Mouse (Mus musculus): Measurements from ENCODE around the gene Paics. TPM values are rescaled to one million over a fixed set of nuclear protein-coding genes. Genes with fewer than 3 reads are reported as not detected.

The Paics gene
- polyA plus RNA-seq, 1 experiment from 2014 or later, result 208 TPM

DNA sequence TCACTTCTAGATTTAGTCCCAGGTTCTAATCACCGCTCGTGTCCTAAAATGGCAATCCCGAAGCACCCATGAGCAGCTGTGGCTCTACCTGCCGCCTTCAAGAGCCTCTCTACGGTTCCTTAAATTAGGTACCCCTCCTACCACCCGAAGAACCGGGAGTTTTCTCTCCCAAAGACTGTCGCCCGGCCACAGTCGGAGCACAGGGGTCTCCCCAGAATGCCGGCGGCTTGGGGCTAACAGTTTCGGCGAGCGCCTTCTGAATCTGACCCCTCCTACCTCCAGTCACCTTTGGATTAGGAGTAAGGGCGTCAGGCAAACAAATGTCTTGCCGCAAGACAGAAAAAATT, 23.1 kb downstream of the Paics start:
- H3K4me2 ChIP-seq, result peak overlapping the region; percentile 87
- WGBS, result 1% methylated on average over 17 of the region's 17 CpGs
- peak; percentile 34; the same call in 1 of the 2 replicates for ATAC-seq (replicated peaks; ENCODE audit: insufficient number of reproducible peaks, insufficient read depth, low FRiP score, low read depth)
- no peaks in the 10 kb centered on the region for H3K27me3 ChIP-seq
- no peaks in the 10 kb centered on the region for H3K9me3 ChIP-seq (replicated peaks)
- H3K9ac ChIP-seq, result peak overlapping the region; percentile 87
- H3K4me3 ChIP-seq, result peak overlapping the region; percentile 88
- H3K36me3 ChIP-seq, result peaks cover 32% of the 10 kb centered on the region
- peak overlapping the region; percentile 43; the same call in 1 of the 2 replicates for H3K27ac ChIP-seq
- H3K4me1 ChIP-seq (replicated peaks), result peaks cover 13% of the 10 kb centered on the region

DNA sequence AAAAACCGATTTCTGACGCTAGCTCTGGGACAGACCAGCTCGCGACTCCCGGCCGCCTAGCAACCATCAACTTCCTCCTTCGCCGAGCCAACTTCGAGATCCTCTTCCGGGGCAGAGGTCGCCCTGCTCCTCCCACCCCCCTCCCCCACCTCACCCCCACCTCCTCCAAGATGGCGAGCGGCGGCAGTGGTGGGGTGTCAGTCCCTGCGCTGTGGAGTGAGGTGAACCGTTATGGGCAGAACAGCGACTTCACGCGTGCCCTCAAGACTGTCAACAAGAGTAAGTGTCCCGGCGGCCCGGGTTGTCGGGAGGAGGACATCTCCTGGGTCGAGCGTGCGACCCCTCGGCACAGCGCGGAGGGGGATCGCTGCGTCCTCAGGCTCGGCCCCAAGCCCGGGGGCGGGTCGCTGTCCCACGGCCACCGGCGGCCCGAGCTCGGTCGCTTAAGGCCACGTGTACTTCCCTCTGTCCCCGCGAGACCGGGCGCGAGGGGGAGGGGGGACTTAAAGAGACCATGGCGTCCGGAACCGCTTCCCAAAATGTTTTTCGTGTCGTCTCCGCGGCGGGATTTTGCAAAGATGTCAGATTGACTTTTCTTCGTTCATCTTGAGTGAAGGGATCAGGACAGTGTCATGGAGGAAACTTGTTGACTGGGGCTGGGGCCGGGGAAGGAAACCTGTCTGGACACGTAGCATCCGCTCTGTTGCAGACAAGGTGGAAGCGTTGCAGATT, 23.6 kb downstream of the Paics start, which contains the start of gene Srp72:
Srp72 (plus strand) TSS at position 130 of the 732 bp plus-strand sequence.
- Histone ChIP-seq H3K36me3 (peaks cover 33% of the 10 kb centered on the region), H3K4me1 (replicated peaks) (peaks cover 13% of the 10 kb centered on the region), H3K4me2 (peak within 1 kb of the TSS; percentile 87), H3K9ac (peak within 1 kb of the TSS; percentile 87), H3K27ac (peak within 1 kb of the TSS; percentile 92), H3K27me3 (no peaks in the 10 kb centered on the region), H3K9me3 (replicated peaks) (no peaks in the 10 kb centered on the region), H3K4me3 (peak within 1 kb of the TSS; percentile 88)
- WGBS, result under 1% methylated on average over 60 of the region's 60 CpGs
- ATAC-seq (replicated peaks; ENCODE audit: insufficient number of reproducible peaks, insufficient read depth, low FRiP score, low read depth), result peak; percentile 91

DNA sequence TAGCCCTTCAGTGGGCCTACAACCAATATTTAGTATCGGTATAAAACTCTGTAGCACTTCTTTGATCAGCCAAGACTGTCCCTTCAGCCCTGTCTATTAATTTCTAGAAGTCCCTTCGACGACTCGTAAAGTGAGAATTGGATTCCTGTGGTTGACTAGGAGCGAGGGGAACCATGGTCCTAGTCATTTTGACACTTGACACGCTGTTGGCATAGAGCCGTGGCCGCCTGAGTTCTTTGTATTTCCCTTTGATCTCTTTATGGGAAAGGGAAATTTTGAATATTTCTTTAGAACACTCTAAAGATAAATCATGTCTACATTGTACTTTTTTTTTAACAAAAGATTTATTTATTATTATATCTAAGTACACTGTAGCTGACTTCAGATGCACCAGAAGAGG, 24.6 kb downstream of the Paics start:
- no peak overlapping the region for H3K27ac ChIP-seq
- H3K4me3 ChIP-seq, result peak overlapping the region; percentile 88
- 81% methylated on average over 8 of the region's 8 CpGs for WGBS
- peaks cover 31% of the 10 kb centered on the region for H3K36me3 ChIP-seq
- no peaks in the 10 kb centered on the region for H3K27me3 ChIP-seq
- peak overlapping the region; percentile 87 for H3K4me2 ChIP-seq
- H3K4me1 ChIP-seq (replicated peaks), result peaks cover 13% of the 10 kb centered on the region
- no peak for ATAC-seq (replicated peaks; ENCODE audit: insufficient number of reproducible peaks, insufficient read depth, low FRiP score, low read depth)
- 0 out of 2 replicates have a peak overlapping the region, but pooled peaks have one; percentile 87 for H3K9ac ChIP-seq
- H3K9me3 ChIP-seq (replicated peaks), result no peaks in the 10 kb centered on the region

DNA sequence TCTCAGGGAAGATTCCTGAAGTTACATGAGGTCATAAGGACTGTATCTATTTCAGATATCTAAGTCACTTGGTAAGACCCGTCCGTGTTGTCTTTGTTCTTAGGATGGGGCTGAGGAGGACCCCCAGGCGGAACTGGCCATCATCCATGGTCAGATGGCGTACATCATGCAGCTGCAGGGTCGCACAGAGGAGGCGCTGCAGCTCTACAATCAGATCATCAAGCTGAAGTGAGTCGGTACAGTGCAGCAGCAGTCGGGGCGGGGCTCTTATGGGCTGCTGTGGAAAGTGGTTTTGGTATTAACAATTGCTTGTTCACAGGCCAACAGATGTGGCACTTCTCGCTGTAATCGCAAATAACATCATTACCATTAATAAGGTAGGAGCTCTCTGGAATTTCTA, 32.9 kb downstream of the Paics start:
- ATAC-seq (replicated peaks; ENCODE audit: insufficient number of reproducible peaks, insufficient read depth, low FRiP score, low read depth), result no peak
- Histone ChIP-seq H3K27ac (no peak overlapping the region), H3K4me3 (no peak overlapping the region), H3K27me3 (no peaks in the 10 kb centered on the region), H3K36me3 (peaks cover 76% of the 10 kb centered on the region), H3K4me1 (replicated peaks) (no peaks in the 10 kb centered on the region), H3K4me2 (no peak overlapping the region), H3K9me3 (replicated peaks) (no peaks in the 10 kb centered on the region), H3K9ac (no peak overlapping the region)
- 93% methylated on average over 11 of the region's 11 CpGs for WGBS

DNA sequence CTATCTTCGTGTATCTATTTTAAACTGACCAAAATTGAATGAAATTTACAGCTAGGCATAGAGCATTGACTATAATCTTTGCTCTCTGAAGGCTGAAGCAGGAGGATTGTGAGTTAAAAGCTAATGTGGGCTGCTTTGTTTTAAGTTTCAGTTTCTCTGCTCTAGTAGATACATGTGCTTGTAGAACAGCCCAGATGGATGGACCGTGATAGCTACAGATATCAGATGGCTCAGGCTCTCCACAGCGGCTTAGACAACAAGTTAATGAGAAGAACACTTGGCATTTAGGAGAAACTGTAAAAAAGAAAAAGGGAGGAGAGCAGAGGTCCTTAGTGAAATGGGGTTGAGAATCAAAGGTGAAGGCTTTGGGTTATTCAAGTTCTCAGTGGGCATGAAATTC, 39.7 kb downstream of the Paics start:
- ATAC-seq (replicated peaks; ENCODE audit: insufficient number of reproducible peaks, insufficient read depth, low FRiP score, low read depth), result no peak
- Histone ChIP-seq H3K4me1 (replicated peaks) (no peaks in the 10 kb centered on the region), H3K4me2 (no peak overlapping the region), H3K9ac (no peak overlapping the region), H3K27me3 (no peaks in the 10 kb centered on the region), H3K4me3 (no peak overlapping the region), H3K9me3 (replicated peaks) (no peaks in the 10 kb centered on the region), H3K27ac (no peak overlapping the region), H3K36me3 (peaks cover 79% of the 10 kb centered on the region)
- WGBS, result 94% methylated on average over 3 of the region's 3 CpGs

DNA sequence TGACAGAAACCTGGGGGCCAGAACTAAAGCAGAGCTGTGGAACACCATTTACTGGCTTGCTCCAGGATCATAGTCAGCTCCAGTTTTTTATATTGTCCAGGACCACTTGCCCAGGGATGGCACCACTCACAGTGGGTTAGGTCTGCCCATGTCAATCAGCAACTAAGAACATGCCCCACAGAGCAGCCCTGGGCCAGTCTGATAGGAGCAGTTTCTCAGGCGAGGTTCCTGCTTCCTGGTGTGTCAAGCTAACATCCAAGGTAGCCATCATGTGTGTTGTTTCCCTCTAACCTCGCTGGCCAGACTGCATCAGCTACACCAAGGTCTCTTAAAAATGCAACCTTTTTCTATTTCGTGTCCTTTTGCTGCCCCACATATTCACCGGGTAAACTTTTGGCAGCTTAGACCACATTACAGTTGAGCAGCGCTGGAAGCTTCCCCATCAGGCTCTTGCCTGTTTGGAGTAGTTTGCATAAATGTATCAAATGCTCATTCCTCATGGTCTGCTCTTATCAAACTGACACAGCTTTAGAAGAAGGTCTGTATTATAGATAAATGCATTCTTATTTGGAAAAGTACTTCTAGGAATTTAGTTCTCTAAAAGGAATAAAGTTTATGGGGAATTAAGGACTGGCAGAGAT, 42.2 kb downstream of the Paics start:
- WGBS, result 95% methylated on average over 5 of the region's 5 CpGs
- H3K27ac ChIP-seq, result no peak overlapping the region
- H3K27me3 ChIP-seq, result no peaks in the 10 kb centered on the region
- no peak overlapping the region for H3K4me2 ChIP-seq
- peaks cover 87% of the 10 kb centered on the region for H3K36me3 ChIP-seq
- no peaks in the 10 kb centered on the region for H3K9me3 ChIP-seq (replicated peaks)
- H3K9ac ChIP-seq, result no peak overlapping the region
- H3K4me1 ChIP-seq (replicated peaks), result no peaks in the 10 kb centered on the region
- H3K4me3 ChIP-seq, result no peak overlapping the region
- ATAC-seq (replicated peaks; ENCODE audit: insufficient number of reproducible peaks, insufficient read depth, low FRiP score, low read depth), result no peak

DNA sequence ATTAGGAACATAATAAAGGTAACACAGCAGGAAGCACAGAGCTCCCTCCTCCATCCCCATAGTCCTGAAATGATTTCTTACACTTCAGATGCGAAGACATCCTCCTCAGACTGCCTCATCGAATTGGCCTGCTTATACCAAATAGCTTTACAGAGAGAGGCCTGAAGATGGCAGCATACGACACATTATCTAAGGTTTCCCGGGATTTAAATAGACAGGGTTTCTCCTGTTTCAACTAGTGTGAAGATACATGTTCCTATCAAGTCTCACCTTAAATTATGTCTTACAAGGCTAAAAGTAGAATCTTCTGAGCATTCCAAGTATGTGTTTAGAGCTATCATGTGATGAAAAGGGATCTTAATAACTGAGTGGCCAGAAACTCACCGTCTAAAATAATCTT, 47.3 kb downstream of the Paics start:
- Histone ChIP-seq H3K27me3 (no peaks in the 10 kb centered on the region), H3K9me3 (replicated peaks) (no peaks in the 10 kb centered on the region), H3K4me2 (no peak overlapping the region), H3K36me3 (peaks cover 65% of the 10 kb centered on the region), H3K9ac (no peak overlapping the region), H3K27ac (no peak overlapping the region), H3K4me1 (replicated peaks) (no peaks in the 10 kb centered on the region), H3K4me3 (no peak overlapping the region)
- no peak for ATAC-seq (replicated peaks; ENCODE audit: insufficient number of reproducible peaks, insufficient read depth, low FRiP score, low read depth)
- 41% methylated on average over 5 of the region's 5 CpGs for WGBS

DNA sequence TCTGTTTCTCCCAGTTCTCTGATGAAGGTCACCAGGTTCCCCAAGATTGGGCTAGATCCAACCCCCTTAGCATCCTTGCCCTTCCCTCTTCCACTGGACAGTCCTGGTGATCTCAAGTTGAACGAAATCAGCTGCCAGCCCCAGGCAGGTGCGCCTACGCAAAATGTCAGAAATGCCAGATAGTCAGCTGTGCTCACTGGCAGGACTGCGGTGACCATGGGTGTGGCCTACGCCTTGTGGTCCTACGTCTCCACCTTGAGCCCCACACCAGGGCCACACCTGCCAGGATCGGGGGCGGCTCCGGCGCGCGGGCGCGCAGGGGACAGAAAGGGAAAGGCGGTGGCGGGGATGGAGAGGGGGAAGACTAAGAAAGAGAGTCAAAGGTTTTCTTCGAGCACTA, 50.1 kb downstream of the Paics start:
- Histone ChIP-seq H3K27ac (no peak overlapping the region), H3K4me3 (no peak overlapping the region), H3K9ac (no peak overlapping the region), H3K4me1 (replicated peaks) (no peaks in the 10 kb centered on the region), H3K36me3 (peaks cover 39% of the 10 kb centered on the region), H3K27me3 (no peaks in the 10 kb centered on the region), H3K4me2 (no peak overlapping the region), H3K9me3 (replicated peaks) (no peaks in the 10 kb centered on the region)
- ATAC-seq (replicated peaks; ENCODE audit: insufficient number of reproducible peaks, insufficient read depth, low FRiP score, low read depth), result no peak
- WGBS, result 84% methylated on average over 17 of the region's 17 CpGs

DNA sequence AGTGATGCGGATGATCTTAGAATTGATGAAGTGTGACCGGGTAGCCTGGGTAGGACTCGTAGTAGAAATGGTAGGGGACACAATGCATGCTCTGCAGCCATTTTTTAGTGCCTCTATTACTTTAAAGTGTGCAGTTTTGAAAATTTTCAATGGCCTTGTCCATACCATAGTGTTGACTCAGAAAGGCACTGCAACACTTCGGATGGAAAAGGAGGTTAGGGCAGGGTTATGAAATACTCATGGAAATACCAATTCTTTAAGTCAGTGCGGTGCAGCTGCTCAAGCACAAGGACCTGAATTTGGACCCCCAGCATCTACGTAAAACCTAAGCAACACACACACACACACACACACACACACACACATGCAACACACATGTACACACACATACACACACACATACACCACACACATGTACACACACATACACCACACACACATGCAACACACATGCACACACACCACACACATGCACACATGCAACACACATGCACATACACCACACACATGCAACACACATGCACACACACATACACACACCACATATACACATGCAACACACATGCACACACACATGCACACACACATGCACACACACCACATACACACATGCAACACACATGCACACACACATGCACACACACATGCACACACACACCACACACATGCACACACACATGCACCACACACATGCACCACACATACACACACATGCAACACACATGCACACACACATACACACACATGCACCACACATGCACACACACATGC, 53.1 kb downstream of the Paics start, which contains the start of gene Arl9:
Arl9 (plus strand) TSS at position 5 of the 771 bp plus-strand sequence.
- Histone ChIP-seq H3K4me2 (no peak within 1 kb of the TSS), H3K4me3 (no peak within 1 kb of the TSS), H3K36me3 (peaks cover 13% of the 10 kb centered on the region), H3K4me1 (replicated peaks) (no peaks in the 10 kb centered on the region), H3K27ac (no peak within 1 kb of the TSS), H3K27me3 (no peaks in the 10 kb centered on the region), H3K9ac (no peak within 1 kb of the TSS), H3K9me3 (replicated peaks) (no peaks in the 10 kb centered on the region)
- WGBS, result 96% methylated on average over 6 of the region's 6 CpGs
- ATAC-seq (replicated peaks; ENCODE audit: insufficient number of reproducible peaks, insufficient read depth, low FRiP score, low read depth), result no peak

DNA sequence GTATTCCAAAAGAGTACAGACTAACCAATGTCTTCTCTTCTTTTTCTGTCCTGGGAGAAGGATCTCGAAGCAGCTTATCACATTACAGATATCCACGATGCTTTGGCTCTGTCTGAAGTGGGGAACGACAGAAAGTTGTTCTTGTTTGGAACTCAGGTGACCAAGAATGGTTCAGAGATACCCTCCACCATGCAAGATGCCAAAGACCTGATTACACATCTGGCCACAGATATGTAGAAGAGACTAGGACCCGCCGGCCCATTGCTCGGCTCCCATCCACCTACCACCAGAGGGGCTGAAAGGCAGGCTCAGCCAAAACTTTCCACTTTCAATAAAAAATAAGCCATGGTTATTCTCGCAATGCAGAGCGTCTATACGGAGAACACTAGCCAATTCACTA, 59.2 kb downstream of the Paics start:
- Histone ChIP-seq H3K4me3 (no peak overlapping the region), H3K27ac (no peak overlapping the region), H3K27me3 (peaks cover 3% of the 10 kb centered on the region; the same call in 1 of the 2 replicates), H3K9ac (no peak overlapping the region), H3K36me3 (no peaks in the 10 kb centered on the region), H3K9me3 (replicated peaks) (no peaks in the 10 kb centered on the region), H3K4me2 (no peak overlapping the region), H3K4me1 (replicated peaks) (no peaks in the 10 kb centered on the region)
- WGBS, result 72% methylated on average over 9 of the region's 9 CpGs
- ATAC-seq (replicated peaks; ENCODE audit: insufficient number of reproducible peaks, insufficient read depth, low FRiP score, low read depth), result no peak

DNA sequence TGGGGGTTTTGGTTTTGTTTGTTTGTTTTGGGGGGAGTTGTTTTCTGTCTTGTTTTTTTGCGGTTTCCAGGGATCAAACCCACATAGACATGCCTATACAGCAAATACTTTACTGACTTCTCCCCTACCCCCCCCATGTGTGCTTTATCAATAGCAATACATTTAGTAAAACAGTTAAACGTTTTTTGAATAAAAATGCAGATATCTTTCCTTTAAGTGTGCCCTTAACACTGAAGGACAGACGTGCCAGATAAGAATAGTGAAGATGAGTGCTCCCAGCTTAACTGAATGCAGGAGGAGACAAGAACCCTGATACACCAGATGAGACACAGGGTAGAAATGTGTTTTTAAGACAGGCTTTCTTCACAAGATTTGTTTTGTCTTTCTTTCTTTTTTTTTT, 60.0 kb downstream of the Paics start:
- Histone ChIP-seq H3K4me3 (no peak overlapping the region), H3K27me3 (peaks cover 5% of the 10 kb centered on the region), H3K36me3 (no peaks in the 10 kb centered on the region), H3K9ac (no peak overlapping the region), H3K4me1 (replicated peaks) (peaks cover 5% of the 10 kb centered on the region; the same call in 1 of the 2 replicates), H3K4me2 (no peak overlapping the region), H3K9me3 (replicated peaks) (no peaks in the 10 kb centered on the region), H3K27ac (no peak overlapping the region)
- no peak for ATAC-seq (replicated peaks; ENCODE audit: insufficient number of reproducible peaks, insufficient read depth, low FRiP score, low read depth)
- WGBS, result 60% methylated on average over 3 of the region's 3 CpGs

Measured in heart, embryonic 15.5 days (tissue).